Mouse (Mus musculus) heart, adult 2 months (tissue): ENCODE results near the gene Ccdc87.

Experiments used
- CTCF ChIP-seq: fragments of 200-600 bp; IDR thresholded peaks from 2 replicates; pipeline ENCODE4 v1.8.1; 2022; ENCODE audit warnings: antibody characterized with exemption, mild to moderate bottlenecking, moderate library complexity
- POLR2A ChIP-seq: fragments of 200-500 bp; IDR thresholded peaks from 2 replicates; pipeline ENCODE4 v1.6.1; 2011; ENCODE audit warnings: mild to moderate bottlenecking, low read depth, low read length, control low read depth; ENCODE audit not compliant: insufficient read depth

DNA sequence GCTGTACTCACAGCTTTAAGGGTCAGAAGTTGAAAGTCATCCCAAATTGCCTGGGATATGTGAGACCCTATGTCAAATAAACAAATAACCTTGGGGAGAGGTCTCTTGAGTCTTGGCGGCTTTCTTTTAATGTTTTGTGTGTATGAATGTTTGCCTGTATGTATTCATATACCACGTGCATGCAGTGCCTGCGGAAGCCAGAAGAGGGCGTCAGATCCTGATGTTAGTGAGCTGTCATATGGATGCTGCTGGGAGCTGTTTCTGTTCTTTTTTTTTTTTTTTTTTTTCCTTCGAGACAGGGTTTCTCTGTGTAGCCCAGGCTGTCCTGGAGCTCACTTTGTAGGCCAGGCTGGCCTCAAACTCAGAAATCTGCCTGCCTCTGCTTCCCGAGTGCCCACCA is 26.2 kb upstream of the Ccdc87 start:
- TF ChIP-seq CTCF, result no peak
- no peak for TF ChIP-seq POLR2A
